Mouse (Mus musculus) G1E (cell line): ENCODE results near the gene Psma7.

Experiments used
- CTCF ChIP-seq: IDR thresholded peaks from 2 replicates; pipeline ENCODE4 v1.5.1; 2012; ENCODE audit warnings: low read depth, low read length, inconsistent platforms, mixed read lengths
- GATA2 ChIP-seq: IDR thresholded peaks from 2 replicates; pipeline ENCODE4 v1.6.1; 2012; ENCODE audit warnings: low read depth, low read length, inconsistent platforms, borderline replicate concordance

DNA sequence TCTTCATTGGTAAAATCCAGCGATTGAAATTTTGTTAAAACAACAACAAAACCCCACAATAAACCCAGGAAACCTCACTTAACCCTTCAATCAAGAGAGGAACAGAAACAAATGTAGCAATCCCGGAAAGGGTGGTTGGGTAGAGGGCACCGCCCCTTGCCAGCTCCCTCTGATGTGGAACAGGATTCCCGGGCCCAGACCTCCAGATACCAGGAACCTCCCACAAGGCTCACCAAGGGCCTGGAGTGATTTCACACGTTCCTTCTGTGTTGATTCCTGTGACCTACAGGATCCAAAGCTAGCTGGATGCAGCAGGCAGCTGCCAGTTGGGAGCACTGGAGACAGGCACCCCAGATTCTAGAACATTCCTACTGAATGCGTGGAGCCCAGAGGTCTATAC is 1.8 kb downstream of the Psma7 start:
- TF ChIP-seq CTCF (no peak), GATA2 (no peak)
